In genomic region chr5:74200481-74200880, GRCm38 (mm10) we compare ENCODE assay signal across 11 mouse cellular contexts. TPM values are rescaled to one million over a fixed set of nuclear protein-coding genes. Genes with fewer than 3 reads are reported as not detected.
DNase-seq lines count a peak whose midpoint lies in the region; ATAC-seq and TF ChIP-seq lines count a peak whose summit lies in the region.
"Had no signal": no experiment of that assay in that cellular context is flagged by ENCODE, and none has a peak within 500 bp of the region (broad histone marks: within the 10 kb centered on the region; RNA-seq: fewer than 3 reads in every experiment).

No protein-coding gene starts in this region.

- H3K4me3 ChIP-seq in lung, embryonic 14.5 days (ENCODE audit: low read depth, low read length) = no peak overlapping the region
- no peak overlapping the region for H3K4me3 ChIP-seq in lung, postnatal 0 days (ENCODE audit: low read depth, low read length)
- H3K4me3 ChIP-seq in limb, embryonic 11.5 days (ENCODE audit: low read depth, low read length) = no peak overlapping the region
- H3K4me3 ChIP-seq in neural tube, embryonic 15.5 days (replicated peaks) = no peak overlapping the region
- H3K4me3 ChIP-seq: hindbrain, embryonic 15.5 days had no signal

- no peak for DNase-seq in lung, embryonic 14.5 days
- DNase-seq in lung, postnatal 0 days (ENCODE audit: low spot score) = no peak
- DNase-seq in limb, embryonic 11.5 days (ENCODE audit: low spot score) = no peak
- peak; percentile 37 to 53 for DNase-seq in thymus, postnatal 10 days (ENCODE audit: low spot score in 2 of 2)
- no peak for DNase-seq in urinary bladder, adult 2 months (ENCODE audit: low spot score)
- DNase-seq: kidney, postnatal 14 days; liver, postnatal 0 days had no signal

- no peak overlapping the region for H3K4me2 ChIP-seq in lung, embryonic 14.5 days
- H3K4me2 ChIP-seq in lung, postnatal 0 days (replicated peaks; ENCODE audit: low read depth, low read length) = no peak overlapping the region
- H3K4me2 ChIP-seq in limb, embryonic 11.5 days (ENCODE audit: low read depth, severe bottlenecking) = peak overlapping the region; percentile 15; the same call in 1 of the 2 replicates
- no peak overlapping the region for H3K4me2 ChIP-seq in neural tube, embryonic 15.5 days
- H3K4me2 ChIP-seq: hindbrain, embryonic 15.5 days had no signal

- peaks cover 5% of the 10 kb centered on the region; the same call in 1 of the 2 replicates for H3K9me3 ChIP-seq in lung, embryonic 14.5 days (ENCODE audit: low read depth, low read length)
- H3K9me3 ChIP-seq in lung, postnatal 0 days (ENCODE audit: low read length) = no peaks in the 10 kb centered on the region
- H3K9me3 ChIP-seq in limb, embryonic 11.5 days (ENCODE audit: control insufficient read depth, low read length) = no peaks in the 10 kb centered on the region
- H3K9me3 ChIP-seq in neural tube, embryonic 15.5 days (replicated peaks) = no peaks in the 10 kb centered on the region
- H3K9me3 ChIP-seq: hindbrain, embryonic 15.5 days had no signal

- H3K4me1 ChIP-seq in lung, embryonic 14.5 days (ENCODE audit: insufficient read depth) = peaks cover 28% of the 10 kb centered on the region
- H3K4me1 ChIP-seq in lung, postnatal 0 days (ENCODE audit: insufficient read depth, low read depth, low read length) = peaks cover 6% of the 10 kb centered on the region; the same call in 1 of the 2 replicates
- peaks cover 48% of the 10 kb centered on the region for H3K4me1 ChIP-seq in limb, embryonic 11.5 days (ENCODE audit: control insufficient read depth, insufficient read depth, low read length)
- peaks cover 33% of the 10 kb centered on the region for H3K4me1 ChIP-seq in neural tube, embryonic 15.5 days

- no peaks in the 10 kb centered on the region for H3K27me3 ChIP-seq in lung, embryonic 14.5 days (ENCODE audit: insufficient read depth, low read length)
- no peaks in the 10 kb centered on the region for H3K27me3 ChIP-seq in lung, postnatal 0 days (replicated peaks; ENCODE audit: insufficient read depth, low read length)
- H3K27me3 ChIP-seq in limb, embryonic 11.5 days (ENCODE audit: control insufficient read depth, insufficient read depth, low read length) = no peaks in the 10 kb centered on the region
- H3K27me3 ChIP-seq in neural tube, embryonic 15.5 days (replicated peaks) = no peaks in the 10 kb centered on the region
- H3K27me3 ChIP-seq: hindbrain, embryonic 15.5 days had no signal

- TF ChIP-seq EP300 in lung, postnatal 0 days (IDR thresholded peaks at IDR 0.05) = no peak

- ATAC-seq in lung, embryonic 14.5 days (ENCODE audit: insufficient read depth) = 0 out of 2 replicates have a peak, but pooled peaks have one; percentile 10
- no peak for ATAC-seq in lung, postnatal 0 days
- ATAC-seq in common myeloid progenitor, adult 5-6 weeks (replicated peaks; ENCODE audit: low read depth, poor library complexity, severe bottlenecking) = peak; percentile 33; the same call in 1 of the 2 replicates
- ATAC-seq in limb, embryonic 11.5 days (ENCODE audit: insufficient number of reproducible peaks, low FRiP score, low TSS enrichment, low read depth) = no peak
- ATAC-seq in monocyte, adult 5-6 weeks (replicated peaks; ENCODE audit: insufficient number of reproducible peaks, low FRiP score, low TSS enrichment, poor library complexity, severe bottlenecking) = no peak
- ATAC-seq in neural tube, embryonic 15.5 days (ENCODE audit: low FRiP score) = no peak
- ATAC-seq: liver, postnatal 0 days had no signal

- no peak overlapping the region for H3K9ac ChIP-seq in lung, embryonic 14.5 days
- no peak overlapping the region for H3K9ac ChIP-seq in lung, postnatal 0 days (replicated peaks; ENCODE audit: low read depth)
- H3K9ac ChIP-seq in limb, embryonic 11.5 days (ENCODE audit: low read length) = no peak overlapping the region
- no peak overlapping the region for H3K9ac ChIP-seq in neural tube, embryonic 15.5 days (replicated peaks)
- H3K9ac ChIP-seq: hindbrain, embryonic 15.5 days; liver, postnatal 0 days had no signal

- WGBS in lung, embryonic 14.5 days = 65% methylated on average over 8 of the region's 8 CpGs
- 65% methylated on average over 8 of the region's 8 CpGs for whole genome bisulfite sequencing in lung, postnatal 0 days
- 82% methylated on average over 8 of the region's 8 CpGs for WGBS in limb, embryonic 11.5 days
- 92% methylated on average over 8 of the region's 8 CpGs for WGBS in neural tube, embryonic 15.5 days

- TF ChIP-seq CTCF in lung, embryonic 14.5 days (IDR thresholded peaks at IDR 0.05; ENCODE audit: low read depth) = no peak
- TF ChIP-seq CTCF in lung, postnatal 0 days (IDR thresholded peaks at IDR 0.05) = no peak

- peaks cover 45% of the 10 kb centered on the region for H3K36me3 ChIP-seq in lung, embryonic 14.5 days (ENCODE audit: insufficient read depth)
- H3K36me3 ChIP-seq in lung, postnatal 0 days (ENCODE audit: insufficient read depth, low read length) = no peaks in the 10 kb centered on the region
- H3K36me3 ChIP-seq in limb, embryonic 11.5 days (ENCODE audit: control insufficient read depth, insufficient read depth, low read length) = peaks cover 12% of the 10 kb centered on the region
- no peaks in the 10 kb centered on the region for H3K36me3 ChIP-seq in neural tube, embryonic 15.5 days
- H3K36me3 ChIP-seq: hindbrain, embryonic 15.5 days had no signal

- peak overlapping the region; percentile 16; the same call in 1 of the 2 replicates for H3K27ac ChIP-seq in lung, embryonic 14.5 days (ENCODE audit: low read depth)
- no peak overlapping the region for H3K27ac ChIP-seq in lung, postnatal 0 days (ENCODE audit: low read length)
- peak overlapping the region; percentile 93 for H3K27ac ChIP-seq in limb, embryonic 11.5 days (replicated peaks; ENCODE audit: low read depth, low read length)
- no peak overlapping the region for H3K27ac ChIP-seq in neural tube, embryonic 15.5 days (replicated peaks)
- H3K27ac ChIP-seq: hindbrain, embryonic 15.5 days had no signal

RNA-seq across cellular contexts. Expression of gene Rasl11b, which starts 5.4 kb away (rescaled TPM):
- polyA plus RNA-seq in lung, embryonic 14.5 days (2014; fragmentation: Nextera tagmentation; extraction: Ambion mirVana) = 90.2 and 93.2 TPM in 2 replicates
- 80.4 and 86.7 TPM in 2 replicates for polyA plus RNA-seq in lung, postnatal 0 days (2015; fragmentation: Nextera tagmentation; extraction: Ambion mirVana)
- total RNA-seq in common myeloid progenitor, adult 5-6 weeks (2017) = 2.5 TPM in 1 of 2 replicates, not detected in the other
- 112 and 118 TPM in 2 replicates for polyA plus RNA-seq in limb, embryonic 11.5 days (2014; fragmentation: Nextera tagmentation; extraction: Ambion mirVana)
- polyA plus RNA-seq in urinary bladder, adult 2 months (2012; rRNA removed) = 88.0 and 114 TPM in 2 replicates
- total RNA-seq in monocyte, adult 5-6 weeks (2017) = 0.57 to 0.78 TPM in 2 of 3 replicates, not detected in the other
- 16.5 and 17.4 TPM in 2 replicates for polyA plus RNA-seq in neural tube, embryonic 15.5 days (2015; fragmentation: Nextera tagmentation; extraction: Ambion mirVana)

Comparison
In these comparisons a context has a peak if more than half of its experiments do, and no peak if none do; other contexts are left out.
1. ATAC-seq: peak in lung, embryonic 14.5 days (single experiment) and common myeloid progenitor, adult 5-6 weeks (single experiment); none in lung, postnatal 0 days (single experiment), limb, embryonic 11.5 days (single experiment), monocyte, adult 5-6 weeks (single experiment) and neural tube, embryonic 15.5 days (single experiment).
2. H3K27ac ChIP-seq: peak in lung, embryonic 14.5 days (single experiment) and limb, embryonic 11.5 days (single experiment); none in lung, postnatal 0 days (single experiment) and neural tube, embryonic 15.5 days (single experiment).
3. DNase-seq: peak in thymus, postnatal 10 days (2 of 2); none in lung, embryonic 14.5 days (single experiment), lung, postnatal 0 days (single experiment), limb, embryonic 11.5 days (single experiment) and urinary bladder, adult 2 months (single experiment).